Mouse (Mus musculus) brain, embryonic 14.5 days (tissue): ENCODE data around the gene Fgf22. TPM values are rescaled to one million over a fixed set of nuclear protein-coding genes. Genes with fewer than 3 reads are reported as not detected.
A peak's percentile ranks its signal among the peaks of the same experiment; 100 is the strongest.

ENCODE experiments used
- DNase-seq: peaks from one replicate; pipeline ENCODE4 v3.0.0-alpha.2; 2011; ENCODE audit warnings: low read depth
- CTCF ChIP-seq: fragments of 200-500 bp; IDR thresholded peaks from 2 replicates; pipeline ENCODE4 v1.5.1; 2012; ENCODE audit warnings: inconsistent platforms, mild to moderate bottlenecking, moderate library complexity, borderline replicate concordance; ENCODE audit not compliant: insufficient read depth, insufficient read length; ENCODE audit errors: extremely low read depth
- POLR2A ChIP-seq: fragments of 200-500 bp; IDR thresholded peaks from 2 replicates; pipeline ENCODE4 v1.6.1; 2012; ENCODE audit warnings: mild to moderate bottlenecking, inconsistent platforms, borderline replicate concordance; ENCODE audit not compliant: poor library complexity, insufficient read depth, insufficient read length, severe bottlenecking; ENCODE audit errors: extremely low read depth
- polyA plus RNA-seq: library from polyadenylated mRNA; depleted of rRNA; stranded (reverse); fragments of >200 nt; gene quantifications from 2 replicates; pipeline ENCODE4 v1.2.3, GENCODE M21; 2012

Fgf22 gene
- polyA plus RNA-seq, 1 experiment, result 0.74 TPM

DNA sequence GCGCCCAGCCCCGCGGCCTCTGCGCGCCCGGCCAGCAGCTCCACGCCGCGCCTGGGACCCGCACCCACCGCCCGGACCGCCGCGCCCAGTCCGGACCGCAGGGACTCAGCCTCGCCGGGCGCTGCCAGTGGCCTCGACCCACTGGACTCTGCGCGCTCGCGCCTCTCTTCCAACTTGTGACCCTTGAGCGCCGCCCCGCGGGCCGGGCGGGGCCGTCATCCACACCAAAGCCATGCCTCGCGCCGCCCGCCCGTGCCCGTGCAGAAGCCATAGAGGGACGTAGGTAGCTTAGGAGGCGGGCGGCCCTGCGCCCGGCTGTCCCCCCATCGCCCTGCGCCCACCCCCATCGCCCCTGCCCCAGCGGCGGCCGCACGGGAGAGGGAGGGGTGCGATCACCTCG, 19.5 kb upstream of the Fgf22 start:
- no peak for DNase-seq
- TF ChIP-seq POLR2A (no peak), CTCF (no peak)

DNA sequence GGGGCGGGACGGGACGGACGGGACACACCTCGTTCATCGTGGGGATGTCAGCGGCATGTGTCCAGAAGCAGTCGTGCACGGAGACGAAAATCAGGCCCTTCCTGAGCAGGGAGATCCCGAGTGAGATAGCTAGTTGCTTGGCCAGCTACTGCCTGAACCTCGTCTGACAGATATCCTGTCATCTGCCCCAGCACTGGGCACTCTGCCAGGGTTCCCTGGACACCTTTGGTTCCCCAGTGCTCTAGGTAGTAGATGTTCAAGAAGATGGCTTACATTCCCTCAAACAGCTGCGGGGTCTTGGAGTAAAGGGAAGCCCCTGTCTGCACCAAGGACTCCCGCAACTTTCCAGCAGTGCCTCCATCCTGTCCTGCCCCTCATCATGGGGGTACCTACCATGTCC, 18.2 kb upstream of the Fgf22 start:
- no peak for DNase-seq
- TF ChIP-seq POLR2A (no peak), CTCF (no peak)

DNA sequence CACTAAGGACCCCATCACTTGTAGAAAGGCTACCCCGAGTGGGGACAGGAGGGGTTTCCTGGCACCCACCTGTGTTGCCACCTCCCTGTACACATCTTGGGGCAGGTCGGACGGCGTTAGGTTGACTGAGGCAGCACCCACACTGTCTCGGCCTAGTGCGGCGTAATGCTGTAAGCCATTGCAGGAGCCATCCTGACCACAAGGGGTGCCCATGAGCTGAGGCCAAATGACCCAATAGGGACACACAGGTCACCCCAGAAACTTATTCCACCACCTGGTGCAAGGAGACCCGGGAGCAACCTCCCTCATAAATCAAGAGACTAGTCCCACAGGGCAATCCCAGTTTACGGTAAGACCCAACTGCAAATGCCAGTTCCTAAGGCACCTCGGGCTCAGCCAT, 16.6 kb upstream of the Fgf22 start:
- TF ChIP-seq POLR2A (no peak), CTCF (peak; percentile 57)
- DNase-seq, result no peak

DNA sequence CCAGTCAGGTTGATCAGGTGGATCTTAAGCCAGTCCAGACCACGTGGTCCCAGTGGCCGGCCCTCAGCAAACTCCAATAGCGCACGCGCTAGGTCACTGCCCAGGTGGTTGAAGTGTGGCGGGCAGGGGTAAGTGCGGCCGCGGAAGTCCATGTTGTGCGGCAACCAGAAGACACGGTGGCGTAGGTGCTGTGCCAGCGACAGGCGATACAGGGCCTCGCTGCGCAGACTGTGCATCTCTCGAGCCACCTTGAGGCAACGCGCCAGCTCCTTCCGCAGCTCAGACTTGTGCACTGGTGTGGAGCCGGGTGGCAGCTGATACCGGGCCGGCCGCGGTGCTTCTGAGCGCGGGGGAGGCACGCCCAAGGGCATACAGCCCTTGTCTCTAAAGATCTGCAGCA, 15.6 kb upstream of the Fgf22 start:
- no peak for DNase-seq
- TF ChIP-seq POLR2A (no peak), CTCF (no peak)

DNA sequence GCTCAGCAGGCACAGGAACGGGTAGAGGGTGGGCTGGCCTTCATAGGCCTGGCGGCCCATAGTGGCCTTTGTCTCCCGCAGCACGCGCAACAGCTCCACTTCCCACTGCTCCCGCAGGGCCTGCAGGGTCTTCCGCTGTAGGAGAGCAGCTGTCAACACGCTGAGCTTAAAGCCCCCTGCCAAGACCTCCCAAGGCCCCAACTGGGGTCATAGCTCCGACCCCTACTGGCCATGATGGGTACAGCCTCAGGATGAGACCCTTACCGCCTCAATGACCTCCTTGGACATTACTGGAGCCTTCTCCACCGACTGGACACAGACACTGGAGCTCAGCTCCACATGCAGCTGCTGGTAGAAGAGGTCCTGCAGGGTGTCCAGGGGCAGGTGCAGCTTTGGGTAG, 14.0 kb upstream of the Fgf22 start:
- DNase-seq, result no peak
- peak; percentile 37 for TF ChIP-seq CTCF
- TF ChIP-seq POLR2A, result no peak

DNA sequence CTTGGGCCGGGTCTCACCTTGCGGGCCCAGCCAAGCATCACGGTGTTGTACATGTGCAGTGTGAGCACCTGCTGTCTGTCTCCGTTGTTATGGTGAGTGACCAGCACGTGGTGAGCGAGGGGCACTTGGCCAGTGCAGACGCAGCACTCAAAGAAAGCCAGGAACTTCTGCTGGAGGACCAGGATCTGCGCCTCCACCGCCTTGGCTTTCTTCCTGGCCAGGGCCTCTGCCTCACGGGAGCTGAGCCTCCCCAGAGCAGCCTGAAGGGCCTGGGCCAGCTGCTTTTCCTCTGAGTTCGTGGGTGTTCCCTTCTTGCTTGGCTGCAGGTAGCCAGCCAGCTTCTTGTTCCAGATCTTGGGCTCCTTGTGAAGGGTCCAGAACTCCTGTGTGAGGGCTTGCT, 11.7 kb upstream of the Fgf22 start:
- TF ChIP-seq POLR2A (no peak), CTCF (no peak)
- no peak for DNase-seq

DNA sequence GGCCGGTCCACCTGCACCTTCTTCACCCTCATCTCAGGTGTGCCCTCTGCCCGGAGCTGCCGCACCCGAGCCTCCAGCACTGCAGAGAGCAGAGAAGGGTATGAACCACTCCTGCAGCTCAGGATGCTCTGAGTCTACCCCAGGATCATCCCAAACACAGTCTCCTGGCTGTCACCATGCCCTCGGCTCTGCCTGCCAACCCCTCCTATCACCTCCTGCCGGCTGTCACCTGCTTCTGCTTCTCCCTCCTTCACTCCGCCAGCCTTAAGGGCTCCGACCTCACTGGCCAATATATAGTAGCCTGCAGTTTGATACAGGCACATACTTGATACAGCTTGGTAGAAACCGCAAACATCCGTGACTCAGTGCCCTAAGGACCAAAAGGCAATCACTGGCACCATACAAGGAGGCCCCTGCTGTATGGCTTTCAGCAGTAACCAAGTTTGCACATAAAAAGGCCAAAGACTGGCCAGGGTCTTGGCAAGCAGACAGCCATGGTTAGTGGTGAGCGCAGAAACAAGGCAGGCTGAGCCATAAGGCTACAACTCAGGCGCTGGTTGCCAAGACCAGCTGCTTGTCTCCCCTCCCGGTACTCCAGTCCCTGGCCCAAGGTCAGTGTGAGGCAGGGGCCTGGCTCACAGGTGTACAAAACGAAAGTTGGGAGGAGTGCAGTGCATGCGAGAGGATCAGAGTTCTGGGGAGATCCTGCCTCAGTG, 11.1 kb upstream of the Fgf22 start:
- no peak for TF ChIP-seq POLR2A
- no peak for TF ChIP-seq CTCF
- no peak for DNase-seq

DNA sequence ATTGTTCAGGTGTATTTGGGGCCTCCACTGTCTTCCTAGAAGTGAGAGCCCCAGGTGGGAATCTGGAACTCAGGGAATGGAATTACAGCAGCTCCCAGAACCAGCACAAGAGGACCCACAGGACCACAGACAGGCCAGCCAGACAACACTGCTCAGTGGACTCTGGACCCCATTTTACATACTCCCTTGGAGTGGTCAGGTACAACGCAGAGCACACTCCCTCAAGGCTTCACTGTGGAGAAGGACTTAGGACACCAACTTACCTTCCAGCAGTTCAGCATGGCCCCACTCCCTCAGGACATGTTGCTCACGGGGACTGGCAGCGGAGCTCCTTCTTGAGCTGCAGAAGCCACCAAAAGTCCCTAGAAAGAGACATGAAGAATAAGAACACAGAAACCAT, 9.5 kb upstream of the Fgf22 start:
- no peak for DNase-seq
- TF ChIP-seq POLR2A (no peak), CTCF (no peak)

DNA sequence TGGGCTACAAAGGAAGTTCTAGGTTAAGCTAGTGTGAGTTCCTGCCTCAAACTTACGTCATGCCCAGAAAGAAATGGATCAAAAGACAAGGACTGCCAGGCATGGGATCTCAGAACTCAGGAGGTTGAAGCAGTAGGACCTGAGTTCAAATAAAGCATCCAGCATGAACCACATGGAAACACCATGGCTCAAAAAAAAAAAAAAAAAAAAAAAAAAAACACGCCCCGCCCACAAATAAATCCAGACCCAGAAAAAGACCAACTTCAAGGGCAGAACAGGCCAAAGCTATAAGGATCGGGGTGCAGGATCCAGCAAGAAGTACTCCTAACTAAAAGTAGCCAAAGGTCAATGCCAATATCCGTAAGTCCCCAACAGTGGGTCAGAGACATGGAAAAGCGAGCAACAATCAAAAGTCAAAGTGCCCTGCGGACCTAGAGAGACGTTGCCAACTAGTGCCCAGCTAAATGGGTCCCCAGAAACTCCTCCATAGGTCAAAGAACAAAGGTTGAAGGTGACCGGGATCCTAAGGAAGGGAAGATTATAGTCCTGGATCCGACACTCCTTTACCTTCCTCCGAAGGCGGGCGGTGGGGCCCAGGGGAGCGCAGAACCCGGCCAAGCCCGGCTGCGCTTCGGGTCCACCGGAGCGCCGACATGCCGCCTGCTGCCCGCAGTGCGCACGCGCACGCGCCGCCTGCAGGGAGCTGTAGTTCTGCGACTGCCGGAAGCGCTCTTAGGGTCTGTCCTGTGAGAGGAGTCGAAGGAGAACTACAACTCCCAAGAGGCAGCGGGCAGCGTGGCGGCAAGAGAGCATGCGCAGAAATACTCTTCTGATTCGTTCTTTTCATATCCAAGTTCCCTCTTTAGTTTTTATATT, 8.7 kb upstream of the Fgf22 start, which contains the start of gene Polrmt:
Gene Polrmt (minus strand): TSS at position 684 of the 876 bp plus-strand sequence.
- peak; percentile 99 for DNase-seq
- peak; percentile 90 for TF ChIP-seq POLR2A
- TF ChIP-seq CTCF, result peak; percentile 40; the same call in 1 of the 2 replicates

DNA sequence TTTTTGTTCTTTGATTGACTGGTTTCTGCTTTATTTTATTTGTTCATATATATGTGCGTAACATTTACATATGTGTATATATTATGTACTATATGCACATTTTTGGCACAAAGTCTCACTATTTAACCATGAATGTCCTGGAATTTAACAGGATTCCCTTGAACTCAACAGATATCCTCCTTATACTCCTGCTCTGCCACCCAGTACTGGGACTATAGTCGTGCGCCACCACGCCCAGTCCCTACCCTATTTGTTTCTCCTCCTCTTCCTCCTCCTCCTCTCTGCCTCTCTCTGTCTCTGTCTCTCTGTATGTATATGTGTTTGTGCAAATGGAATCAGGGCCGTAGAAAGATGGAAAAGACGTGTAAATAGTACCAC, 8.1 kb upstream of the Fgf22 start:
- TF ChIP-seq POLR2A (no peak), CTCF (no peak)
- no peak for DNase-seq

DNA sequence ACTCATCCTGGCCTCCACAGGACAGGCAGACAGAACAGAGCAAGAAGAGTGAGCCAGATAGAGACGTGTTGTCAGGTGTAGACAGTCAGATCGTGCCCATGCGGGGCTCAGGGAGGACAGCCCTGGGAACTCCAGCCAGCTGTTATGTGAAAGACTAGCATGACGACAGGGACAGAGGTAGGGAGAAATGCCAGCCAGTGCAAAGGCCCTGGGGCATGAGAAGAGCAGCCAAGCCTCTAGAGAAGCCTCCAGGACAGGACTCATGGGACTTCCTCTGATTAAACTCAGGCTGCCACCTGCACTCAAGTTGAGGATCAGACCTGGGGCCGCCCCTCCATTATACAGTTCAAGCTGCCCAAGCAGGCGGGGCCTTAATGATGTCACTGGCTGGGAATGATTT, 6.4 kb upstream of the Fgf22 start:
- TF ChIP-seq POLR2A, result no peak
- no peak for TF ChIP-seq CTCF
- DNase-seq, result no peak
